Mouse (Mus musculus): ENCODE measurements around the gene Agfg1. TPM values are rescaled to one million over a fixed set of nuclear protein-coding genes. Genes with fewer than 3 reads are reported as not detected.
"Not testable (repeated sequence)": the region's sequence is repeated elsewhere in the genome, so short reads cannot be mapped to it uniquely, and the experiment has no call there.

Gene Agfg1
- total RNA-seq, 2 experiments from 2014 or later: 21.2 to 23.5 TPM

DNA sequence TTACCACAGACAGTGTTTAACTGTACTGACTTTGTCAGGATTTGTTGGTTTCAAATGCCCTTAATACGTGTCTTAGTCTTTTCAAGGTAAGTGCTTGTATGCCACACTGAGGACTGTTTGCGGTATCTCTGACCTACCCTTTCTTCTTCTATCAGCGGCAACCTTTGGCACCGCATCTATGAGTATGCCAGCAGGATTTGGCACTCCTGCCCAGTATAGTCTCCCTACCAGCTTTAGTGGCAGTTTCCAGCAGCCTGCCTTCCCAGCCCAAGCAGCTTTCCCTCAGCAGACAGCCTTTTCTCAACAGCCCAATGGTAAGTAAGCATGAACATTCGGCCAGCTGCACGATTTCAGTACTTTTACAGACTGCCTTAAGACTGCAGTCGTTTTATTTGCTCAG, 54.0 kb downstream of the Agfg1 start:
- intact Hi-C loops (cut with DNase I): no loop called here

DNA sequence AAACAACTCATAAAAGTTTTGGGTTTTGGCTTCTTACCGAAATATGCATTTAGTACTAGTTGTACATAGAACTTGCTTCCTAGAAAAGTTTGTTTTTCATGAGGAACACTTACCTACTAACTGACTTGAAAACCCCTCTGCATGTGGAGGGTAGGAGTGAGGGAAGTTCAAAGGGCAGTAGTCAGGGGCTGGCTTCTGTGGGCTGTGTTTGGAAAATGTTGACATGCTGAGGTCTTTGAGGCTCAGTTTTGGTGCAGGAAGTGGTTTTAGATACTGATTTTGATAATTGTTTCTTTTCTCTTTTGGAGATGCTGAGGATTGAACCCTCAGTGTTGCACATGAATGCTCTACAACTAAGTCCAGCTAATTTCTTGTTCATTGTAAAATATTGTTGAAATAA, 61.3 kb downstream of the Agfg1 start:
- intact Hi-C loops (cut with DNase I): no loop called here
- no peak for DNase-seq

More for the DNA sequence above, 54.0 kb downstream of the Agfg1 start:
- no peak for DNase-seq

DNA sequence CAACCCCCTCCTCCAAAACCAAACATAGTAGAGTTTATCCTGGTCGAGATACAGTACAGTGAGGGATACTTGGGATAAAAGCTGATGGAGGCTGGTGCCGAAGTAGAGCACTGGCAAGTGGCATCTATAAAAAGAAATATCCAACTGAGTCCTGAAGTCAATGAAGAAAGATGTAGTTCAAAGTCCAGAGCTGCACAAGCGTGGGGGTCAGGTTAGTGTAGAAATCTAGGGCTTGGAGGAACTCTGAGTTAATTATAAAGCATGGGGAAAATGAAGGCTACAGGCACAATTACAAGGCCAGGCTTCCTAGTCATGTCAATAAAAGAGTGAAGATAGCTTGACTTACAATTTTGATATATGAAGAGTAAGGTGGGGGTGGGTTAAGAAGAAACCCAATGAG, 61.9 kb downstream of the Agfg1 start:
- intact Hi-C loops (cut with DNase I): no loop called here
- no peak for DNase-seq

DNA sequence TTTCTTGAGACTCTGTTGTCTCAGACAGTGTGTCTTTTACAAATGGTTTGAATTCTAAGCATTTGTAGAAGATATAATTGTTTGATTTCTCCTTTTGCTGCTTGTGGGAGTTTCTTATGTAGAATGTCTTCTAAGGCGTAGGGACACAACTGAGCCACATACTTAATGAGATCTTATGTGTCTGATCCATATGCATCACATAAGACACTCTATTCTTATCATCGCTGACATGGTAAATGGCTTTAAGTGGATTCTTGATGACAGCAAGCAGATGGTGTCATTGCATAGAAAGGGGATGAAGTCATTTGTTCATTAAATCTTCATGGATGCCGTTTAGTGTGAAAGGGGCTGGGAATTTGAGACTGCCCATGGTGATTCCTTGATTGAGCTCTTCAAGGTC, 66.6 kb downstream of the Agfg1 start:
- no peak for DNase-seq
- intact Hi-C loops (cut with DNase I): no loop called here

DNA sequence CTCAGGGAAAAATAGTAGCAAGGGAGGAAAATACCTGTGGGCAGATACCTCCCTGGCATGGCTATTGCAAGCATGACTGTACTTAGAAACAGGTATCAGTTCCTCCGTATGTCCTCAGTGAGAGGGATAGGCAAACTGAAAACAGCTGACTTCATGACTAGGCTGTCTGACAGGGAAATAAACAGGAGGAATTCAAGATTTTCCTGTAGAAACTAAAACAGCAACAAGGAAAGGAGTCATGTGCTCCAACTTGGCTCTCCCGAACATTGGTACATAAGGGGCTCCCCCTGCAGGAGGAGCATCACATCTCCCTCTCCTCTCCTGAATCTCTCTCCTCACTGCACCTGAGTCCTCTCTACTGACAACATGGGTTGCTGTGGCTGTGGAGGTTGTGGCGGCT, 73.7 kb downstream of the Agfg1 start, which contains the start of gene A030005L19Rik:
Gene A030005L19Rik (plus strand): TSS at position 301 of the 400 bp plus-strand sequence.
- intact Hi-C loops (cut with DNase I): no loop called here
- no peak for DNase-seq

DNA sequence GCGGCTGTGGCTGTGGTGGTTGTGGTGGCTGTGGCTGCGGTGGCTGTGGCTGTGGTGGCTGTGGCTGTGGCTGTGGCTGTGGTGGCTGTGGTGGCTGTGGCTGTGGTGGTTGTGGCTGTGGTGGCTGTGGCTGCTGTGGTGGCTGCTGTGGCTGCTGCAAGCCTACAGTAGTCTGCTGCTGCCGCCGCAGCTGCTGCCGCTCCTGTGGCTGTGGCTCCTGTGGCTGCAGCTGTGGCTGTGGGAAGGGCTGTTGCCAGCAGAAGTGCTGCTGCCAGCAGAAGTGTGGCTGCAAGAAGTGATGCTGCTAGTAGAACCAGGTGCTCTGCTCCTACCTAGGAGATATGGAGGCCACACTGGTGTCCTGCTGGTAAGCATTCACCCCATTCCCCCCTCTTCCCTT, 74.2 kb downstream of the Agfg1 start:
- DNase-seq: not testable (repeated sequence)

DNA sequence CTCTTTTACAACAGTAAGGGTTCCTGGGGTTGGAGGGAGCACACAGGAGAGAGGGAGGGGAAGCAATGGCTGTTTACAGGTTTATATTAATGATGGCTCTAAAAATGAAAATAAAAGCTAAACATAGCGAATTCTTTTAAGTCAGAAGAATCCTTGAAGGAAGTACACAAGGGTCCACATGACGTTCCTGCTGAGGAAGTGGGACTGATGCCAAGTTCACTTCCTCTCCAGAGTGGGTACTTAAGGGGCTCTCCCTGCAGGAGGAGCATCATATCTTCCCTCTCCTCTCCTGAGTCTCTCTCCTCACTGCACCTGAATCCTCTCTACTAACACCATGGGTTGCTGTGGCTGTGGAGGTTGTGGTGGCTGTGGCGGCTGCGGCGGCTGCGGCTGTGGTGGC, 85.4 kb downstream of the Agfg1 start, which contains the start of gene A030014E15Rik:
Gene A030014E15Rik (plus strand): TSS at position 268 of the 400 bp plus-strand sequence.
- intact Hi-C loops (cut with DNase I): no loop called here
- DNase-seq: no peak

More for the DNA sequence above, 74.2 kb downstream of the Agfg1 start:
- intact Hi-C loops (cut with DNase I): not testable (repeated sequence)

DNA sequence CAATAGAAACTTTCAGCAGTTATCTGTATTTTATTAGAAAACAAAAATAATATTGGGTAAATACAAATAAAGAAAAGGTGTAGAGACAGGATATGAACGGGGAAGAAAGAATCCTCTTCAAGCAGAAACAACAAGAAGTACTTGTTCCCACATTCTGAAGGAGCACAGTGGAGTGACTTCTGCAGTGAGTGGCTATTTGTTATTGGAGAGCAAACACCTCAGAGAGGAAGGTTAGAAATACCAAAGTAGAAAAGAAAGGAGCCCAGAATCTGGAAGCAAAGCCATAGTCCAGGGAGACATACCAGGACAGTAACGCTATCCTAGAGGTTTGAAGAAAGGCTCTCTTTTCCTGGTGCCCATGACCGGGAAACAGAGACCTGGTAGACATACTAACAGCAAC, 91.3 kb downstream of the Agfg1 start:
- DNase-seq; intact Hi-C loops (cut with DNase I): not testable (repeated sequence)

DNA sequence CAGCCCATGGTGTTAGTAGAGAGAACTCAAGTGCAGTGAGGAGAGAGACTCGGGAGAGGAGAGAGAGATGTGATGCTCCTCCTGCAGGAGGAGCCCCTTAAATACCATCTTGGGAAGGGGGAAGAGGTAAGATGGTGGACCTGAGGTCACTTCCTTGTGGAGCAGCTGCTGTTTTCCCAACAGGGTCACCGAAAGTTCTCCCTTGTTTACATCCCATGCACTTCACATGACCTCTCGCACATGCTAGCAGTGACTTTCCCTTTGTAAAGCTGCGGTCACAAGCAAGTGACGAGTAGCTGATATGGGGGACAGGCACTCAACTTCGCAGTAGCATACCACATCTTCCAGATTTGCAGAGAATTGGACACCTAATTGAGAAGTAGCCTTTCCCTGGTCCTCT, 92.0 kb downstream of the Agfg1 start, which contains the start of gene Gm6217:
Gene Gm6217 (minus strand): TSS at position 74 of the 400 bp plus-strand sequence.
- intact Hi-C loops (cut with DNase I); DNase-seq: not testable (repeated sequence)

DNA sequence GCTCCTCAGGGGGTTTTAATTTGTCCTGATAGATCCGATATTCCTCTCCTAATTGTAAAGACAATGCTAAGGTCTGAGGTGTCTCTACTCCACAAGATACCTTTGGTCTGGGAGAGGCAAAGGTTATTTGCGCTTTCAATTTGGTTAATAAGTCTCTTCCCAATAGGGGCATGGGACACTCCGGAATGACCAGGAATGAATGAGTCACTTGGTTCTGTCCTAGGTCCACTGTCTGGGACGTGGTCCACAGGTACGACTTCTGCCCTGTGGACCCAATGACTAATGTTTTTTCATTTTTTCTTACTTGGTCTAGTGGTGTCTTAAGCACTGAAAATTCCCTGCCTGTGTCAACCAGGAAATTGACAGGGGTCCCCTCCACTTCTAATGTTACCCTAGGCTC, 99.4 kb downstream of the Agfg1 start:
- no peak for DNase-seq
- intact Hi-C loops (cut with DNase I): no loop called here

DNA sequence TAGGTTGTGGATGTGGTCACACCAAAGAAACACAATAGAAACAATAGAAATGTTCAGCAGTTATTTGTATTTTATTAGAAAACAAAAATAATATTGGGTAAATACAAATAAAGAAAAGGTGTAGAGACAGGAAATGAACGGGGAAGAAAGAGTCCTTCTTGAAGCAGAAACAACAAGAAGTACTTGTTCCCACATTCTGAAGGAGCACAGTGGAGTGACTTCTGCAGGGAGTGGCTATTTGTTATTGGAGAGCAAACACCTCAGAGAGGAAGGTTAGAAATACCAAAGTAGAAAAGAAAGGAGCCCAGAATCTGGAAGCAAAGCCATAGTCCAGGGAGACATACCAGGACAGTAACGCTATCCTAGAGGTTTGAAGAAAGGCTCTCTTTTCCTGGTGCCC, 103.2 kb downstream of the Agfg1 start:
- intact Hi-C loops (cut with DNase I); DNase-seq: not testable (repeated sequence)

DNA sequence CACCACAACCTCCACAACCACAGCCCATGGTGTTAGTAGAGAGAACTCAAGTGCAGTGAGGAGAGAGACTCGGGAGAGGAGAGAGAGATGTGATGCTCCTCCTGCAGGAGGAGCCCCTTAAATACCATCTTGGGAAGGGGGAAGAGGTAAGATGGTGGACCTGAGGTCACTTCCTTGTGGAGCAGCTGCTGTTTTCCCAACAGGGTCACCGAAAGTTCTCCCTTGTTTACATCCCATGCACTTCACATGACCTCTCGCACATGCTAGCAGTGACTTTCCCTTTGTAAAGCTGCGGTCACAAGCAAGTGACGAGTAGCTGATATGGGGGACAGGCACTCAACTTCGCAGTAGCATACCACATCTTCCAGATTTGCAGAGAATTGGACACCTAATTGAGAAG, 104.0 kb downstream of the Agfg1 start, which contains the start of gene A030003K21Rik:
Gene A030003K21Rik (minus strand): TSS at position 94 of the 400 bp plus-strand sequence.
- intact Hi-C loops (cut with DNase I); DNase-seq: not testable (repeated sequence)

DNA sequence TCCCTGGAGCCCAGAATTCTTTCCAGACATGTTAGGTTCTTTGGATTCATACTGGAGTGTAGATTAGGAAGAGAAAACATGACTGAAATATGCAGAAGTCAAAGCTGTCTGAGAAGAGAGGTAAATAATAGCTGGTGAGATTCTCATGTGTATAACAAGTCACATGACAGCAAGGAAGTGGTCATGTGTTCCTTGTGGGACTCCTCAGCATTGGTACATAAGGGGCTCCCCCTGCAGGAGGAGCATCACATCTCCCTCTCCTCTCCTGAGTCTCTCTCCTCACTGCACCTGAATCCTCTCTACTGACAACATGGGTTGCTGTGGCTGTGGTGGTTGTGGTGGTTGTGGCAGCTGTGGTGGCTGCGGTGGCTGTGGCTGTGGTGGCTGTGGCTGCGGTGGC, 106.7 kb downstream of the Agfg1 start:
- DNase-seq; intact Hi-C loops (cut with DNase I): not testable (repeated sequence)

DNA sequence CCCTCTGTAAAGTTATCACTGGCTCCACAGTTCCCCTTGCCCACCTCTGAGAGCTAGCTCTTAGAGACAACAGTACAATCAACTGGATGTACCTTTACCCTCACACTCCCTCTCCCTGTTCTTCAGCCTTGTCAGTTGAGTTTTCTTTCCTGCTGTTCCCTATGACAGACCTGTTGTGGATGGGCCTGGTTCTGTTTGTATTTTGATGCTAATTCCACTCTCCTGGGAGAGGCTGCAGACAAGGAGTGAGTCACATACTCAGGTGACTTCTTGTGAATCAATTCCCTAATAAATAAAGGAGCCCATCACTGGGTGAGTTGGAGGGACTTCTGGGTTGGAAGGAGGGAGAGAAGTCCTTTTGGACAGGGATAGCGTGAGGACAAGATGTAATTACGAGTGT, 109.3 kb downstream of the Agfg1 start:
- DNase-seq: no peak
- intact Hi-C loops (cut with DNase I): no loop called here

Small RNAs within 50 kb of the gene (microRNA-seq; reads per million reads assigned to microRNA genes)
- gene Gm22396: 0.72 to 1.5 reads per million in 2 experiments

Other genes with a start within 250 kb of the Agfg1 start
- gene Mff, start 114.6 kb upstream of the Agfg1 start, total RNA-seq (2021): 100 to 1,000 TPM; 136 to 140 TPM
- not detected for gene Tm4sf20, start 71.0 kb upstream of the Agfg1 start, total RNA-seq (2021)
- not detected for gene Gm47791, start 68.2 kb upstream of the Agfg1 start, total RNA-seq (2021)
- gene A030005L19Rik, start 73.8 kb downstream of the Agfg1 start, total RNA-seq (2021): not detected
- gene A030014E15Rik, start 85.4 kb downstream of the Agfg1 start, total RNA-seq (2021): not detected
- not detected for gene Gm6217, start 91.9 kb downstream of the Agfg1 start, total RNA-seq (2021)
- not detected for gene A030003K21Rik, start 103.9 kb downstream of the Agfg1 start, total RNA-seq (2021)
- not detected for gene Gm7544, start 116.5 kb downstream of the Agfg1 start, total RNA-seq (2021)
- not detected for gene Gm47955, start 120.8 kb downstream of the Agfg1 start, total RNA-seq (2021)
- gene Gm47959, start 161.1 kb downstream of the Agfg1 start, total RNA-seq (2021): not detected
- gene Slc19a3, start 199.0 kb downstream of the Agfg1 start, total RNA-seq (2021): not detected
- not detected for gene Krtap28-10, start 203.0 kb downstream of the Agfg1 start, total RNA-seq (2021)
- not detected for gene Gm47969, start 205.4 kb downstream of the Agfg1 start, total RNA-seq (2021)
- gene A030005K14Rik, start 219.9 kb downstream of the Agfg1 start, total RNA-seq (2021): not detected
- gene Krtap28-13, start 221.4 kb downstream of the Agfg1 start, total RNA-seq (2021): not detected

Data from gastrocnemius, postnatal 36 days (tissue).